Mouse (Mus musculus) thymus, postnatal 0 days (tissue): ENCODE measurements around the gene Gm10392. TPM values are rescaled to one million over a fixed set of nuclear protein-coding genes. Genes with fewer than 3 reads are reported as not detected.

Experiments
- DNase-seq: peaks from one replicate; pipeline ENCODE4 v3.0.0-alpha.2; 2015; ENCODE audit warnings: low spot score
- polyA plus RNA-seq: library from polyadenylated mRNA; unstranded; fragments of >200 nt; fragmentation: Nextera tagmentation; extraction: Ambion mirVana; gene quantifications from 2 replicates; pipeline ENCODE4 v1.2.1, GENCODE M21; 2015

Gm10392 gene
- polyA plus RNA-seq, 1 experiment from 2014 or later: 5.5 TPM

- peak; percentile 89 for DNase-seq
Observed at GRCm38 (mm10) chr11:77508068-77509021, 10.7 kb downstream of the Gm10392 start.

- DNase-seq: no peak
Observed at GRCm38 (mm10) chr11:77507426-77507825, 11.6 kb downstream of the Gm10392 start.

- no peak for DNase-seq
Observed at GRCm38 (mm10) chr11:77506941-77507340, 12.1 kb downstream of the Gm10392 start.

- DNase-seq: no peak
Observed at GRCm38 (mm10) chr11:77506273-77506672, 12.7 kb downstream of the Gm10392 start.

- DNase-seq: no peak
Observed at GRCm38 (mm10) chr11:77505291-77505980, 13.6 kb downstream of the Gm10392 start.

GRCm38 (mm10) chr11:77504377-77504776 lies 14.6 kb downstream of the Gm10392 start:
- DNase-seq: no peak

- no peak for DNase-seq
Observed at GRCm38 (mm10) chr11:77503511-77503910, 15.5 kb downstream of the Gm10392 start.

GRCm38 (mm10) chr11:77502481-77502880 lies 16.5 kb downstream of the Gm10392 start:
- no peak for DNase-seq

- DNase-seq: no peak
Observed at GRCm38 (mm10) chr11:77501971-77502370, 17.0 kb downstream of the Gm10392 start.

GRCm38 (mm10) chr11:77501392-77501791 lies 17.6 kb downstream of the Gm10392 start:
- DNase-seq: peak; percentile 81

GRCm38 (mm10) chr11:77500361-77501325 lies 18.4 kb downstream of the Gm10392 start:
- peak; percentile 24 for DNase-seq

- DNase-seq: no peak
Observed at GRCm38 (mm10) chr11:77499354-77499753, 19.6 kb downstream of the Gm10392 start.

- no peak for DNase-seq
Observed at GRCm38 (mm10) chr11:77498261-77499139, 20.5 kb downstream of the Gm10392 start.

- DNase-seq: no peak
Observed at GRCm38 (mm10) chr11:77497851-77498250, 21.1 kb downstream of the Gm10392 start.

GRCm38 (mm10) chr11:77497341-77497756 lies 21.6 kb downstream of the Gm10392 start:
- DNase-seq: peak; percentile 68

GRCm38 (mm10) chr11:77495507-77495906 lies 23.5 kb downstream of the Gm10392 start:
- no peak for DNase-seq

- DNase-seq: no peak
Observed at GRCm38 (mm10) chr11:77494782-77495181, 24.2 kb downstream of the Gm10392 start.

- no peak for DNase-seq
Observed at GRCm38 (mm10) chr11:77494344-77494676, 24.7 kb downstream of the Gm10392 start.

- DNase-seq: peak; percentile 48
Observed at GRCm38 (mm10) chr11:77493512-77494343, 25.3 kb downstream of the Gm10392 start, which contains the start of gene Git1. Git1 (plus strand) TSS chr11:77493562.
